Mouse (Mus musculus): ENCODE measurements around the gene Ddx19b.

DNA sequence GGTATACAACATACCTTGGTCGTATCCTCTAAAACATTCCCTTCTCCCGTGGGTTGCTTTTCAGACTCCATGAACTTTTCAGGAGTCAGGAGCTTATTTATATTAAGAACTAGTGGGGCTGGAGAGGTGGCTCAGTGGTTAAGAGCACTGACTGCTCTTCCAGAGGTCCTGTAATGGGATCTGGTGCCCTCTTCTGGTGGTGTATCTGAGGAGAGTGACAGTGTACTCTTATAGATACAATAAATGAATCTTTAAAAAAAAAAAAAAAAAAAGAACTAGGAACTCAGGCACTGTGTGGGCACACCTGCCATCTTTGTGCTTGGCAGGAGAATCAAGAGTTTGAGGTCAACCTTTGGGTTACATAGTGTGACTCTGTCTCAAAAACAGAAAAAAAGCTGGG is 17.1 kb upstream of the Ddx19b start:
- TF ChIP-seq POLR2A (IDR thresholded peaks at IDR 0.05; ENCODE audit: borderline replicate concordance, extremely low read depth, insufficient read depth, insufficient read length, poor library complexity, severe bottlenecking): no peak
- TF ChIP-seq CTCF (IDR thresholded peaks at IDR 0.05; ENCODE audit: borderline replicate concordance, extremely low read depth, insufficient read depth, insufficient read length): no peak

All from brain, embryonic 14.5 days (tissue).